Mouse (Mus musculus) lung, embryonic 16.5 days (tissue): ENCODE measurements around the gene Rpl36a. TPM values are rescaled to one million over a fixed set of nuclear protein-coding genes. Genes with fewer than 3 reads are reported as not detected.
A peak's percentile ranks its signal among the peaks of the same experiment; 100 is the strongest.

Experiments used
- ATAC-seq: fragments of 200-750 bp; cut with Nextera tagmentation; 2 replicates; pipeline ENCODE4 v1.8.0; 2017; ENCODE audit warnings: low read depth, mild to moderate bottlenecking, moderate library complexity
- H3K27ac ChIP-seq: fragments of 300-500 bp; sonication (generic); 2 replicates; pipeline ENCODE4 v1.5.1; 2014; ENCODE audit warnings: mild to moderate bottlenecking, control low read depth, low read length
- H3K27me3 ChIP-seq: fragments of 300-500 bp; sonication (generic); 2 replicates; pipeline ENCODE4 v1.6.1; 2014; ENCODE audit warnings: low read depth, low read length, mixed read lengths; ENCODE audit not compliant: control insufficient read depth, insufficient read depth
- H3K36me3 ChIP-seq: fragments of 300-500 bp; sonication (generic); 2 replicates; pipeline ENCODE4 v1.6.1; 2014; ENCODE audit warnings: low read length; ENCODE audit not compliant: control insufficient read depth, insufficient read depth
- H3K4me1 ChIP-seq: fragments of 300-500 bp; sonication (generic); replicated peaks from 2 replicates; pipeline ENCODE4 v1.6.1; 2014; ENCODE audit warnings: low read length, mixed read lengths; ENCODE audit not compliant: control insufficient read depth, insufficient read depth
- H3K4me2 ChIP-seq: fragments of 300-500 bp; sonication (generic); 2 replicates; pipeline ENCODE4 v1.6.1; 2014; ENCODE audit warnings: low read depth, low read length, control low read depth
- H3K4me3 ChIP-seq: fragments of 300-500 bp; sonication (generic); 2 replicates; pipeline ENCODE4 v1.5.1; 2014; ENCODE audit warnings: mild to moderate bottlenecking, low read length, control low read depth
- H3K9ac ChIP-seq: fragments of 300-500 bp; sonication (generic); 2 replicates; pipeline ENCODE4 v1.6.1; 2014; ENCODE audit warnings: low read length, control low read depth
- H3K9me3 ChIP-seq: fragments of 300-500 bp; sonication (generic); 2 replicates; pipeline ENCODE4 v1.6.1; 2016; ENCODE audit warnings: low read length; ENCODE audit not compliant: control insufficient read depth
- WGBS: fragments of 180-500 bp; shearing (Covaris S2); extraction: QIAGEN DNeasy Blood & Tissue Kit; methylation state at CpG from one replicate; pipeline ENCODE4 v1.1.7; 2014; 5-methylcytosine and 5-hydroxymethylcytosine counted together
- polyA plus RNA-seq: library from polyadenylated mRNA; unstranded; fragments of >200 nt; fragmentation: Nextera tagmentation; extraction: Ambion mirVana; gene quantifications from 2 replicates; pipeline ENCODE4 v1.2.1, GENCODE M21; 2015

Rpl36a gene
- polyA plus RNA-seq, 1 experiment from 2014 or later: 439 TPM

GRCm38 (mm10) chrX:134554425-134554824 lies 31.0 kb upstream of the Rpl36a start:
- Histone ChIP-seq H3K4me3 (no peak overlapping the region), H3K27me3 (no peaks in the 10 kb centered on the region), H3K4me2 (no peak overlapping the region), H3K9ac (no peak overlapping the region), H3K36me3 (no peaks in the 10 kb centered on the region), H3K9me3 (no peaks in the 10 kb centered on the region), H3K27ac (no peak overlapping the region), H3K4me1 (no peaks in the 10 kb centered on the region)
- WGBS: 57% methylated on average over 6 of the region's 6 CpGs
- ATAC-seq: no peak

GRCm38 (mm10) chrX:134564326-134564725 lies 21.1 kb upstream of the Rpl36a start:
- H3K4me2 ChIP-seq: no peak overlapping the region
- no peak for ATAC-seq
- H3K9ac ChIP-seq: no peak overlapping the region
- H3K27ac ChIP-seq: no peak overlapping the region
- 63% methylated on average over 4 of the region's 4 CpGs for WGBS
- no peak overlapping the region for H3K4me3 ChIP-seq
- no peaks in the 10 kb centered on the region for H3K4me1 ChIP-seq
- no peaks in the 10 kb centered on the region for H3K36me3 ChIP-seq
- H3K9me3 ChIP-seq: no peaks in the 10 kb centered on the region
- no peaks in the 10 kb centered on the region for H3K27me3 ChIP-seq

- Histone ChIP-seq H3K36me3 (no peaks in the 10 kb centered on the region), H3K9me3 (no peaks in the 10 kb centered on the region), H3K27me3 (no peaks in the 10 kb centered on the region), H3K4me2 (no peak overlapping the region), H3K4me1 (no peaks in the 10 kb centered on the region), H3K27ac (no peak overlapping the region), H3K9ac (no peak overlapping the region), H3K4me3 (no peak overlapping the region)
- 73% methylated on average over 8 of the region's 8 CpGs for WGBS
- no peak for ATAC-seq
Observed at GRCm38 (mm10) chrX:134566536-134567222, 18.8 kb upstream of the Rpl36a start.

- no peak overlapping the region for H3K27ac ChIP-seq
- no peak overlapping the region for H3K9ac ChIP-seq
- H3K4me1 ChIP-seq: no peaks in the 10 kb centered on the region
- H3K27me3 ChIP-seq: no peaks in the 10 kb centered on the region
- no peaks in the 10 kb centered on the region for H3K36me3 ChIP-seq
- no peak for ATAC-seq
- 83% methylated on average over 4 of the region's 4 CpGs for WGBS
- no peaks in the 10 kb centered on the region for H3K9me3 ChIP-seq
- H3K4me3 ChIP-seq: no peak overlapping the region
- no peak overlapping the region for H3K4me2 ChIP-seq
Observed at GRCm38 (mm10) chrX:134577896-134578295, 7.6 kb upstream of the Rpl36a start.

GRCm38 (mm10) chrX:134580528-134581305 lies 4.7 kb upstream of the Rpl36a start:
- Histone ChIP-seq H3K36me3 (no peaks in the 10 kb centered on the region), H3K9me3 (no peaks in the 10 kb centered on the region), H3K4me3 (no peak overlapping the region), H3K4me2 (no peak overlapping the region), H3K4me1 (no peaks in the 10 kb centered on the region), H3K9ac (no peak overlapping the region), H3K27ac (no peak overlapping the region), H3K27me3 (no peaks in the 10 kb centered on the region)
- ATAC-seq: no peak
- 78% methylated on average over 14 of the region's 14 CpGs for WGBS

- Histone ChIP-seq H3K27me3 (no peaks in the 10 kb centered on the region), H3K36me3 (no peaks in the 10 kb centered on the region), H3K9me3 (no peaks in the 10 kb centered on the region), H3K9ac (no peak overlapping the region), H3K27ac (no peak overlapping the region), H3K4me3 (no peak overlapping the region), H3K4me2 (no peak overlapping the region), H3K4me1 (no peaks in the 10 kb centered on the region)
- ATAC-seq: no peak
- WGBS: 69% methylated on average over 11 of the region's 11 CpGs
Observed at GRCm38 (mm10) chrX:134582270-134582669, 3.2 kb upstream of the Rpl36a start.

GRCm38 (mm10) chrX:134582888-134583669 lies 2.4 kb upstream of the Rpl36a start, which contains the start of gene Btk:
Btk (minus strand) TSS chrX:134583570.
- Histone ChIP-seq H3K4me3 (no peak within 1 kb of the TSS), H3K9me3 (no peaks in the 10 kb centered on the region), H3K4me1 (no peaks in the 10 kb centered on the region), H3K27me3 (no peaks in the 10 kb centered on the region), H3K27ac (no peak within 1 kb of the TSS), H3K4me2 (no peak within 1 kb of the TSS), H3K9ac (no peak within 1 kb of the TSS), H3K36me3 (no peaks in the 10 kb centered on the region)
- ATAC-seq: no peak
- WGBS: 77% methylated on average over 11 of the region's 11 CpGs

- Histone ChIP-seq H3K9ac (peak overlapping the region; percentile 77), H3K4me2 (peak overlapping the region; percentile 54), H3K4me3 (peak overlapping the region; percentile 61), H3K27me3 (no peaks in the 10 kb centered on the region), H3K36me3 (0 out of 2 replicates have a peak, but pooled peaks cover 3% of the 10 kb centered on the region), H3K9me3 (no peaks in the 10 kb centered on the region), H3K27ac (peak overlapping the region; percentile 77), H3K4me1 (no peaks in the 10 kb centered on the region)
- no peak for ATAC-seq
- 29% methylated on average over 8 of the region's 8 CpGs for WGBS
Observed at GRCm38 (mm10) chrX:134586447-134586846, 993 bp downstream of the Rpl36a start.

GRCm38 (mm10) chrX:134588261-134588660 lies 2.8 kb downstream of the Rpl36a start:
- ATAC-seq: no peak
- Histone ChIP-seq H3K4me3 (no peak overlapping the region), H3K27me3 (no peaks in the 10 kb centered on the region), H3K4me2 (no peak overlapping the region), H3K9me3 (no peaks in the 10 kb centered on the region), H3K4me1 (no peaks in the 10 kb centered on the region), H3K9ac (no peak overlapping the region), H3K36me3 (0 out of 2 replicates have a peak, but pooled peaks cover 3% of the 10 kb centered on the region), H3K27ac (no peak overlapping the region)
- 75% methylated on average over 4 of the region's 4 CpGs for WGBS
